Mouse (Mus musculus) heart, adult 11 months (tissue): ENCODE results near the gene Hsp90ab1.
A peak's percentile ranks its signal among the peaks of the same experiment; 100 is the strongest.

Experiments
- DNase-seq: peaks from one replicate; pipeline ENCODE4 v3.0.0; 2022

The Hsp90ab1 gene

DNA sequence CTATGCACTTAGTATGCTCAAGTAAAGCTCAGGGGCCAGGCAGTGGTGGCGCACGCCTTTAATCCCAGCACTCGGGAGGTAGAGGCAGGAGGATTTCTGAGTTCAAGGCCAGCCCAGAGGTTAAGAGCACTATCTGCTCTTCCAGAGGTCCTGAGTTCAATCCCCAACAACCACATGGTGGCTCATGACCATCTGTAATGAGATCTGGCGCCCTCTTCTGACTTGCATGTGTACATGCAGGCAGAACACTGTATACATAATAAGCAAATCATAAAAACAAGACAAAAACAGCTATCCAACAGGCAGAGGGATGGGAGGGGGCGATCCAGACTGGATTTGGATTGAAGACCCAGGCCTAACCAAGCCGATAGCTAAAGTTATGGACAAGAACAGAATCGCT is 5.8 kb upstream of the Hsp90ab1 start:
- DNase-seq = no peak

DNA sequence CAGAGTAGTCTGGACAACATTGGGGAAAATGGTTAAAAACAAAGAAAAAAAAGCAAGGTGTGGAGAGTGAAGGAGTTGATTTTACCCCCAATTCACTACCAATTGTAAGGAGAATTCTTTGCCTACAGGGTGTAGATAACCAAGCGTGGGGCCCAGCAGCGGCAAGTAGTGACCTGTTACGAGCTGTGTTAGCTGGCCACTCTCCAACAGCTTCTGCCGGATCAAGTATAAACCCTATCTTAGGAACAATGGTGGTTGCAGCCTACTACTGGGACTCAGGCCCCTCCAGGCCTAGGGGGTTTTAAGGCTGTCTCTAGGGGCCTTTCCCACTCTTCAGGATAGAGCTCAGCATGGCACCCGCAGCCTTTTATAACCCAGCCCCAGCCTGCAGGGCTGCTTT is 5.2 kb upstream of the Hsp90ab1 start:
- DNase-seq = no peak

DNA sequence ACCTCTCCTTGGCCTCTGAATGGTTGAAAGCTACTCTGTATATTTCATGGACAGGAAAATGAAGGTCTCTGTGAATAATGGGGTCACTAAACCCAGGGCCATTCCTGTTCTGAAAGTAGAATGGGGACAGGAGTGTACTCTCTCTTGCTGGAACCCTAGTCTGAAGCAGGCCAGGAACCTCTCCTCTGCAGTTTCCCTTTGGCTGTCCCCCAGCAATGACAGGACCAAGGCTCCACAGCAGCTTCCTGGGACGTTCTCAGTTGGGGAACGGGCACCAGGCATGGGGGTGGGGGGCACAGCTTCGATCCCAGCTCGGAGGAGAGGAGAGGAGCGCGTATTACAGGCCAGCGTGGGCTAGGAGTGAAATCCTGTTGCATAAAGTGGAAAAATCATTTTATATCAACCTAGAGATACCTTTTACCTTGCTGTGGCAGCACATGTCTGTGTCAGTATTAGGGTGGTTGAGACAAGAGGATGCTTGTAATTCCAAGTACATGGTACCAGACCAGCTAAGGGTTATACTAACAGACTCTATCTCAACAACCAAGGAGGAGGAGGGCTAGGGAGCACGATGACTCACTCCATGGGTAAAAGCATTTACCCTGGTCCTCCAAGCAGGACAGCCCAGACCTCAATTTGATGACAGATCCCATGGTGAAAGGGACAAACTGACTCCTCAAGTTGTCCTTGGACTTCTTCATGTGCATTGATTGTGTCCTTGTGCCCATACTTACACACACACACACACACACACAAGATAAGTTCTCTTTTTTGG is 2.2 kb upstream of the Hsp90ab1 start:
- no peak for DNase-seq

DNA sequence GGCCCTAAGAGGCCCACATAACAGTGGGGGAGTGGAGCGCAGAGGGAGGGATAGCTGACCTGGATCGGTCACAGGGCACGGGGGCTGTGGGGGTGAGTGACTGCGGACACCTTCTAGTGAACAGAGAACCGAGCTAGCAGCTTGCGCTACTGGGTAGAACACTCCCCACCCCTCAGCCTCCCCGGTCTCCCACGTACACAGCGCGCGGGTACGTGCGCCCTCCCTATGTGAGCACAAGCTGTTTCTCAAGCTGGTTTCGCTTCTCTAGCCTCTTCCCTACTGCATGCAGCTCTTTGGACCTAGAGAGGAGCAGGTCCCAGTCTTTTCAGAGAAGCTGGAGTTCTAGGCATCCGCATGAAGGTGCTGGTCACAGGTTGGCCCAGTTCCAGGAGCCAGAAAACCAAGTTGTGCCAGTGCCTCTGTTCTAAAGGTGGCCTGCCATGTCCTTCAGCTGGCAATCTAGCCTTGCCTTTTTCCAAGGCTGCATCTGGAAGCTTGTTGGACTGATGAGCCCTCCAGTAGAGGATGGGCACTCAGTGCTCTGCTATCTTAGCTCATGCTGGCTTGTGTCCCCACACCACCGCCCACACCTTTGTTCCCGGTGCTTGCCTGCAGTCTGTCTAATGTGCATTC is 1.2 kb upstream of the Hsp90ab1 start:
- peak; percentile 98 for DNase-seq

DNA sequence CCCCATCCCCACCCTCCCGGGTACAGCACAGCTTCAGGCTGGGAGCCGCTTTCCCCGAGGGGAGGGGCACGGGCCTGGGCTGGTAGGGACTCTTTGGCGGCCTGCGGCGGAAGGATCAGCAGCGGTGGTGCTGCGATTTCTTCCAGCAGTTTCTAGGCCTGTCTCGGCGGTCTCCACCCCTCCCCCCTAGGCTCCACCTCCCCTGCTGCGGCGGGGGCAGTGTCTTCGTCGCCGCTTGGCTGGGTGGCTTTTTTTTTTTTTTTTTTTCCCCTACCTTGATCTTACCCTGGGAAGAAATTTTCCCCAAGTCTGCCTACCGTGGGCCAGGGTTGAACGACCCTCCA is 681 bp upstream of the Hsp90ab1 start:
- DNase-seq = peak; percentile 99

DNA sequence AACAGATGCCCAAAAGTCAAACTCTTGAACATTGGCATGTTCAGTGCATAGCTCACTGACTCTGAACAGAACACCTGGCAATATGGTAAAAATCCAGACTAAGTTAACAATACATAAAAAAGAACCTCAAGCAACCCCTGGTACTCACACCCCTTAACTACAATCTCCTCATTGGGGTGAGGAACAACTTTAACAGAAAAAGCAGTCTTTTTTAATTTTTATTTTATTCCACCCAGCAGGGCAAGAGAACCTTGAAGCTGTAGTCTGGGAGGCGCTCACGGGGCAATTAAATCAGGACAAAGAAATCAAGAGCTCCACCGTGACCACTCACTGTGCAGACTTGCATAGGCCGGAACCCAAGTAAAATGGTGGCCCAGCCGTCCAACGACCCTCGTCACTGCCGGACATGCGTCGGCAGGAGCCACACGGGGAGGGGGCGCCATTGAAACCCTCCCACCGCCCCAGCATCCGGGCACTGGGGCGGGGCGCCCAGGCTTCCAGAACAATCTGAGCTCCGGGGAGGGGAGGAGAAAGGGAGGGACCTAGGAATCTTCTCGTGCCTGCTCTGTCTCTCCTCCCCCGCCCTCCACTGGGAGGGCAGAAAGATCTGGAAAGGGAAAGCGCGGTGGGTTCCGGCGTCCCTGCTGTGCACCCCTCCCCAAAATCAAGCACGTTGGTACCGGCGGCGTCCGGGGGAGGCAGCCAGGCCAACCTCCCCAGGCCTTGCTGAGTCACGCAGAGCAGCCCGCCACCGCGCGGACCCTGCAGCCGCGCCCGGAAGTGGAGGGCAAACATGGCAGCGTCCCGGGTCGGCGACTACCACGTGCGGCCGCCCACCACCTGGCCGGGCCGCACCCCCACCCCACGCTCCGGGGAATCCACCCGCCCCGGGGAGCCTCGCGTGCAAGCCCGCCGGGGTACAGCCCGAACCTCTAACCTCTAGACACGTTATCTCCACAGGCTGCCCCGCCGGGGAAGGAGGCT is 676 bp downstream of the Hsp90ab1 start:
- peak; percentile 99 for DNase-seq

DNA sequence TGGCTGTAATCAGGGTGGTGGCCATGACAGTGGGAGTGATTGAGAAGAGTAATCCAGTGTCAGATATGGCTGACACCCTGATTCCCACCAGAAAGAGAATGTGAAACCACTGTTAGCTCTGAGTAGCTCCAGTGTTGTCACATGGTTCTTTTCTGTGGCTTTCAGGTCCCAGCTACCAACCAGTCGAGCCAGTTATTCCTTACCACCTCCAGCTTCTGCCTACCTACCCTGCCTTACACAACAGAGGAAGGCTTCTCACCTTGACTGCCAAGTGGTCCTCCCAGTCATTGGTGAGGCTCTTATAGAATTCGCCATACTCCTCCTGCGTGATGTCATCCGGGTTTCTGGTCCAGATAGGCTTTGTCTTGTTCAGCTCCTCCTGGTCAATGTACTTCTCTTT is 3.1 kb downstream of the Hsp90ab1 start:
- DNase-seq = no peak

DNA sequence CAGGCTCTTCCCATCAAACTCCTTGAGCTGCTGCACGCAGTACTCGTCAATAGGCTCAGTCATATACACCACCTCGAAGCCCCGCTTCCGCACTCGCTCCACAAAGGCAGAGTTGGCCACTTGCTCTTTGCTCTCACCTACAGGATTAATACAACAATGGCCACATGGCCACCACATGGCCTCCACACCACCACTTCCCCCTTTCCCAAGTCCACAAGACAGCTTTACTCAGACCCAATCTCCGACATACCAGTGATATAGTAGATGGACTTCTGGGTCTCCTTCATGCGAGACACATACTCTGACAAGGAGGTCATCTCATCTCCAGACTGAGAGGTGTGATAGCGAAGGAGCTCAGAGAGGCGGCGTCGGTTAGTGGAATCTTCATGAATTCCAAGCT is 4.1 kb downstream of the Hsp90ab1 start:
- DNase-seq = no peak

DNA sequence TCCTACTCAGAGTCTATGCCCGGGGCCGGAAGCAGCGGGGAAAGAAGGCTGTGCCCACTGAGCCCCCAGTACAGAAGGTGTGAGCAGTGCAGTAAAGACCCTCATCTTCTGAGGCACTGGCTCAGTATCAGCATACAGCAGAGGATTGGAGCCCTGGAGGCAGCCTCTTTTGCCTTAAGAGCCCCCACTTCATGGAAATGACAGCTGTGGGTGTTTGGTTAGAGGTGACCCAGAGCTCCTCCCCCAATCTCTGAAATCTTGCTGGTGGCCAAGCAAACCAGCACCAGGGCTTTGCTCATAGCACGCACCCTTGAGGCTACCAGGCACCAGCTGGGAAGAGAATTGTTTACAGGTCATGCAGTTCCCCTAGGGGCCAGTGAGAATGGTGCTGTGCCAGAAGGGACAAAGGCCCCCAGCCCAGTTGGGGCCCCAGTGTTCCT is 5.9 kb downstream of the Hsp90ab1 start:
- DNase-seq = no peak

DNA sequence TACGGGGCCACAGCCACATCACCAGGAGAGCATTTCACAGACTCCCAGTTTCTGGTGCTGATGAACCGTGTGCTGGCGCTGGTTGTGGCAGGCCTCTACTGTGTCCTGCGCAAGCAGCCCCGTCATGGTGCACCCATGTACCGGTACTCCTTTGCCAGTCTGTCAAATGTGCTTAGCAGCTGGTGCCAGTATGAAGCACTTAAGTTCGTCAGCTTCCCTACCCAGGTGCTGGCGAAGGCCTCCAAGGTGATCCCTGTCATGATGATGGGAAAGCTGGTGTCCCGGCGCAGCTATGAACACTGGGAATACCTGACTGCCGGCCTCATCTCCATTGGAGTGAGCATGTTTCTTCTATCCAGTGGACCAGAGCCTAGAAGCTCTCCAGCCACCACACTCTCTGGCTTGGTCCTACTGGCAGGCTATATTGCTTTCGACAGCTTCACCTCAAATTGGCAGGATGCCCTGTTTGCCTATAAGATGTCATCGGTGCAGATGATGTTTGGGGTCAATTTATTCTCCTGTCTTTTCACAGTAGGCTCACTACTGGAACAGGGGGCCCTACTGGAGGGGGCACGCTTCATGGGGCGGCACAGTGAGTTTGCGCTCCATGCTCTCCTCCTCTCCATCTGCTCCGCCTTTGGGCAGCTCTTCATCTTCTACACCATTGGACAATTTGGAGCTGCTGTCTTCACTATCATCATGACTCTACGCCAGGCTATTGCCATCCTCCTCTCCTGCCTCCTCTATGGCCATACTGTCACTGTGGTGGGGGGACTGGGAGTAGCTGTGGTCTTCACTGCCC is 6.5 kb downstream of the Hsp90ab1 start:
- no peak for DNase-seq

DNA sequence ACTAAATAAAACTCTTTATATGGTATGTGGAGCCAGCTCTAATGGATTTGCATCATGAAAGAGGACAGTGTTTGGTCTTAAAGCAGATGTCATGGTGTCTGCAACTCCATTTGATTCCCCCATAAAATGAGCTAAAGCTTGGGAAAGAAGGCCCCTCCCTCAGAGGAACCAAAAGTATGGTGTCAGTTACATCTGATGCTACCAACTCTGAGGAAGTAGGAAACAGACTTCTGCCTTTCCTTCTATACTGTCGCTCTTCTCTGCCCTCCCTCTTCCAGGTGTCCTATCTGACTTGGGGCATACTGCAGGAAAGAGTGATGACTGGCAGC is 7.1 kb downstream of the Hsp90ab1 start:
- no peak for DNase-seq

DNA sequence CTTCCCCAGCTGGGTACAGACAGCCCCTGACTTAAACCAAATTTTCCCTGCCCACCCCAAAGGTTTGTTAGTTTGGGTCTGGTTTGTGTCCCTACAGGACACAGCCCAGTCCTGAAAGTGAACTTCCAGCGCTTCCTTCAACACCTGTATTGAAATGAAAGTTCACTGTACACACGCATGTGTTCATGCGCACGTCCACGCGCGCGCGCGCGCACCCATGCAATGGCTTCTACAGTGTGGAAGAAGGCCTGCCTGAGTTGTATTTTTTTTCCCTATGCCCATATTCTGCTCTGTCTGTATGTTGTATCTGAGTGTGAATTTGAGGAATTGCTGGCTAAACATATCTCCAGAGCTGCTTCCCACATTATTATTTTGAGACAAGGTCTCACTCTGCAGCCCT is 8.0 kb downstream of the Hsp90ab1 start:
- DNase-seq = no peak

DNA sequence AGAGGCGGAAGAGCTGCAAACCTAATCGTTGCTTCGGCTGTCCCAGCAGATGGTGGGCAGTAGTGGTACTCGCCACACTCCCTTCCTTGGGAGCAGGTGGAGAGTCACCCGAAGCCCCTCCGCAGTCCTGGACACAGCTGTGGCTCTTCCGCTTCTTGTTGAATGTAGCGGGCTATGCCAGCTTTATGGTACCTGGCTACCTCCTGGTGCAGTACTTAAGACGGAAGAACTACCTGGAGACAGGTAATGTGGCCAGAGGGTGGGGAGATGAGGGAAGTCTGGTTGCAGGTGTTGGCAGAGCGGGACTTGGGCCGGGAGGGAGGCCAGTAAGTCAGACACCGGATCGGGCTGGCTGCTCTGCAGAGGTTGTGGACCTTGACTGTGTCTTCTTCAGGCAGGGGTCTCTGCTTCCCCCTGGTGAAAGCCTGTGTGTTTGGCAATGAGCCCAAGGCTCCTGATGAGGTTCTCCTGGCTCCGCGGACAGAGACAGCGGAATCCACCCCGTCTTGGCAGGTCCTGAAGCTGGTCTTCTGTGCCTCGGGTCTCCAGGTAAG is 8.5 kb downstream of the Hsp90ab1 start:
- peak; percentile 95 for DNase-seq

DNA sequence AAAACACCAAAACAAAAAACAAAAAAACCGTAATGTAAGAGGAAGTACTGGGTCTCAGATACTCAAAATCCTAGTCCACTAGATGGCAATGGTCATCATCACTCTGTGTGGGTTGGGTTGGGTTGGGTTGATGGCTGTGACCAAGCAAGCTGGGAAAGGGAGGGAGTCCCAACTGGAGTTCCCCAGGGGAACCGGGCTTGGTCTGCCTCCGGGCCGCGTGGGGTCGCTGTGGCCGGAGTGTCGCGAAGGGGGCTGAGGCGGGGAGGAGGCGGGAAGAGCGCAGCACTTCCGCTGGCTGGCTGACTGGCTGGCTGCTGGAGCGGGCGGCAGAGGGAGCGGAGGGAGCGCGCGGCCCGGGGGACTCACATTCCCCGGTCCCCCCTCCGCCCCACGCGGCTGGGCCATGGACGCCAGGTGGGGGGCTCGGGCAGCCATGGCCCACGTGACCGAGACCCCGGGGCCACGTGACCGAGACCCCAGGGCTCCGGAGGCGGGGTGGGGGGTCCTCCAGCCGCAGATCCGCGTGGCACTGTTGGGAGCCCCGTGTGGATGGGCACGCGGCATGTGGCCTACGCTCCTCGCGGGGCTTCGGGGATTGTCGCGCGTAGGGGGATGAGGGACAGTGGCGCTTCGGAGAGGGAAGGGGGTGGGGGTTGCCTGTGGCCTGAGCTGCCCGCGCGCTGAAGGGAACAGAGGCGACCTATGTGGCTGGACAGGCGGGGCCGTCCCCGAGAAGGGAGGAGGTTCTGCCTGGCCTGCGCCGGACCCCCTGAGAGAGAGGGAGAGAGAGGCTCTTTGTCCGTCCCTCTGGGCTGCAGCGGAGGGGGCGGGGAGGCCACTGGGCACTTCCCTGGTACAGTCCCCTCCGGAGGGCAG is 9.2 kb downstream of the Hsp90ab1 start, which contains the start of gene Slc35b2:
Slc35b2 (plus strand) TSS at position 220 of the 876 bp plus-strand sequence.
- peak; percentile 100 for DNase-seq

DNA sequence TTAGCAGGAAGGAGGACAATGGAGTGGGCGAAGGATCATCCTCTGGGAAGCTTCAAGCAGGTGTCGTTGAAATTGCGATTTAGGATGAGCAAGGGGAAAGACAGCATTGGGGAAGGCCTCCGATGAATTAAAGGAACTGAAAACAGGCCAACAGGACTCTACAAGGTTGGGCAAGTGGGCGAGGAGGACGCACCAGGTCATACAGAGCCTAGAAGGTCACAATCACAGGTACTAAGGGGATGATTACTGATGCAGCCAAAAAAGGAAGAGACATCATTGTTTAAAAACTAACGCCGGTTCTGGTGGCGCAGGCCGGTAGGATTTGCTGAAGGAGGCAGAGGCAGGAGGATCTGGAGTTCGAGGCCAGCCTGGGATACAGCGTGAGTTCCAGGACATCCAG is 9.9 kb downstream of the Hsp90ab1 start:
- no peak for DNase-seq

DNA sequence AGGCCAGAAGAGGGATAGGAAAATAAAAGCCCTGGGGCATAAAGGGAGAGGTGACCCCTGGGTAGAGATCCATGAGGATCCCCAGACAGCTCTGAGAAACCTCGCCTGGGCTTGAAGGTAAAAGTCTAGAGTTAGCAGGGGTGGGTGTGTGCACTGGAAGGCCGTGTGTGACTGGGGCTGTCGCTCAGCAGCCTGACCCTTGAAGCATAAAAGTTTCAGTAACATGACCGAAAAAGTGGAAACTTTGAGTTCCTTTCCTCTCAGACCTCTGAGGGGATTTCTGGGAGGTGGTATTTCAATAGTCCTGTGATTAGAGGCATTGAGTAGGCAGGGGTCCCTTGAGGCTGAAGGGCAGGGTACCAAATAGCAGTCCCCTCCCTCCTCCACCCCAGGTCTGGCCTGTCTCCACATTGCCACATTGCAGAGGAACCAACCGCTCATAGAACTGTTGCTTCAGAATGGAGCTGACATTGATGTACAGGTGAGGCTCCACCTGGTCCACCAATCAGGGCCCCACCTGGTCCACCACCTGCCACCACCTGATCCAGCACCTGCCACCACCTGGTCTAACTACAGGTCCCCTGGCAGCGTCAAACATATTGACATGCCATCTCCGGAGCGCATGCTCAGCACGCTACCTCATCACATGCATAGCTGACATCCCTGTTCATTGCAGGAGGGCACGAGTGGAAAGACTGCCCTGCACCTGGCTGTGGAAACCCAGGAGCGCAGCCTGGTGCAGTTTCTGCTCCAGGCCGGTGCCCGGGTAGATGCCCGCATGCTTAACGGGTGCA is 13.1 kb downstream of the Hsp90ab1 start:
- DNase-seq = no peak

DNA sequence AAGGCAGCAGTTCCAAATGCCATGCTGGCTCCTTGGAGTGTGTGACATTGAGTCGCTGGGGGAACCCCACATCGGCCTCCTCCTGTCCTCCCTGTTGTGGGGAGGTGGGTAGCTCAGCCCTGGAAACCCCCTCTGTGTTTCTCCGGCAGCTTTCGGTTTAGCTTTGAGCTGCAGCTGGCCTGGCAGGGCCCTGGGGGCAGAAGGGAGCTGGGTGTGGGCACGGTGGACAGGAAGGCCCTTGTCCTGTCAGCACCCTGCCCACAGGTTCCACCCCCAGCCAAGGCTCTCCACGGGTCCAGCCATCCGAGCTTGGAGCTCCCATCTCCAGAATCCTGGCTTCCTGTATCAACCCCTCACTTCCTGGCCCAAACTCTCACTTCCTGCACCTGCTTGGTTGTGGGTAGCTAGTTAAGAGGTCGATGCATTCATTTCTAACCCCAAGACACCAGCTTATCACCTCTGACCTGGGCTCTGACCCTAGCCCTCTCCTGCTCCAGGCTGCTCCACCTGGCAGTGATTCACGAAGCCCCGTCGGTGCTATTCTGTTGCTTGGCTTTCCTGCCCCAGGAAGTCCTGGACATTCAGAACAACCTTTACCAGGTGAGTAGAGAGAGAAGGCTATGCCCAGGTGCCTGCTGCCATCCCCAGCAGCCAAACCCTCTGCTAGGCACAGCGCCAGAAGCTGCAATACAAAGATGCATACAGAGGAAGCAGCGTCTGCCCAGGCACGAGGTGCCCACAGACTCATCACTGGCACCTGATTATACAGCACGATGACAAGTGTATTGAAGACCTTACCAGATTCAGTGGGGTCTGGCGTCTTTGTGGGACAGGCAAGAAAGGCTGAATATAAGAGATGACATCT is 14.8 kb downstream of the Hsp90ab1 start:
- peak; percentile 94 for DNase-seq

DNA sequence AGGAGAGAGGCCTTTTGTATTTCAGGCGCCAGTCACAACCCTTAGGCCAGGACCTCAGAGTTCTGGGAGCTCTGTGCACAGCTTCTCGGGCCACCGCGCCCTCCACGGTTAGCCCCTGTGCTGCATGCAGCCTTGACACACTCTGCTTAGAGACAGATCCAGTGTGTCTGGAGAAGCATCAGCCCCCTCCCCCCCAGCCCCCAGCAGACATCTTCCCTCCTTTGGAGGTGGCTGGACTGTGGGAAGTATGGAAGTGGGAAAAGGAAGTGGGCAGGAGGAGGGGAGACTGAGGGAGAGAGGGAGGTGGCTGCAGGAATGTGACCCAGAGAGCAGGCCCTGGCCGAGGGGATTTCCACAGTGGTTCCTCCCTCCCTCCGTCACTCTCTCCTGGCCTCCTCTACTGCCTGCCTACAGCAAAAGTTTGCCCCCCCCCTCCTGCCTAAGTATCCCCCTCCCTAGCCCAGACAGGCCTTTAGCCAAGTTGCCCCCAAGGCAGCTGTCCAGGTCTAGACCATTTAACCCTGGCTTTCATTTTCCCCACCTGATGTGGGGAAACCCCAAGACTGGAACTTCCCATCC is 15.7 kb downstream of the Hsp90ab1 start:
- peak; percentile 94 for DNase-seq
